18 mouse cellular contexts compared by ENCODE assay signal in genomic region chr9:77161764-77162163, GRCm38 (mm10).
DNase-seq lines count a peak whose midpoint lies in the region; ATAC-seq lines count a peak whose summit lies in the region.
"Had no signal": no experiment of that assay in that cellular context is flagged by ENCODE, and none has a peak within 500 bp of the region (broad histone marks: within the 10 kb centered on the region; RNA-seq: fewer than 3 reads in every experiment).

No protein-coding gene starts in this region.

- H3K27me3 ChIP-seq in hindbrain, embryonic 16.5 days (replicated peaks; ENCODE audit: control insufficient read depth, insufficient read depth, low read length) = no peaks in the 10 kb centered on the region
- H3K27me3 ChIP-seq in embryonic facial prominence, embryonic 10.5 days (replicated peaks; ENCODE audit: low read depth, poor library complexity, severe bottlenecking) = no peaks in the 10 kb centered on the region
- H3K27me3 ChIP-seq: forebrain, embryonic 12.5 days; heart, embryonic 15.5 days had no signal

- H3K4me2 ChIP-seq in hindbrain, embryonic 16.5 days (ENCODE audit: low read length) = no peak overlapping the region
- H3K4me2 ChIP-seq: forebrain, embryonic 12.5 days; heart, embryonic 15.5 days had no signal

- H3K9ac ChIP-seq in hindbrain, embryonic 16.5 days (ENCODE audit: low read depth, low read length) = no peak overlapping the region
- H3K9ac ChIP-seq: forebrain, embryonic 12.5 days; heart, embryonic 15.5 days; liver, postnatal 0 days had no signal

- ATAC-seq in hindbrain, embryonic 16.5 days = peak; percentile 72
- ATAC-seq: intestine, postnatal 0 days; liver, postnatal 0 days had no signal

- DNase-seq in embryo, embryonic 11 days = peak; percentile 8
- DNase-seq in embryo, embryonic 10 days (ENCODE audit: low spot score) = no peak
- peak; percentile 15 for DNase-seq in left cerebral cortex, postnatal 4 days
- DNase-seq in left cerebral cortex, postnatal 14 days (ENCODE audit: low spot score in 2 of 2) = no peak
- DNase-seq in Muller cell, postnatal 12 days (ENCODE audit: inconsistent ontology term) = peak; percentile 45
- DNase-seq in ovary, postnatal 36 days (ENCODE audit: low spot score) = no peak
- DNase-seq in embryonic facial prominence, embryonic 10.5 days (ENCODE audit: low spot score) = no peak
- DNase-seq: cerebellum, adult 9-11 months; gastrocnemius, postnatal 25 days; liver, postnatal 0 days; lung, postnatal 14 days; right cerebral cortex, adult 18-20 months had no signal

- no peaks in the 10 kb centered on the region for H3K9me3 ChIP-seq in hindbrain, embryonic 16.5 days (ENCODE audit: control insufficient read depth, low read length)
- H3K9me3 ChIP-seq in embryonic facial prominence, embryonic 10.5 days = no peaks in the 10 kb centered on the region
- H3K9me3 ChIP-seq: forebrain, embryonic 12.5 days; heart, embryonic 15.5 days; limb, embryonic 10.5 days had no signal

- intact Hi-C loops in left cerebral cortex, postnatal 4 days (cut with DNase I) = no loop called here
- intact Hi-C loops in left cerebral cortex, postnatal 14 days (cut with DNase I) = no loop called here

- 50% methylated on average over 5 of the region's 5 CpGs for WGBS in hindbrain, embryonic 16.5 days
- WGBS in embryonic facial prominence, embryonic 10.5 days = 82% methylated on average over 5 of the region's 5 CpGs

- no peaks in the 10 kb centered on the region for H3K4me1 ChIP-seq in hindbrain, embryonic 16.5 days (ENCODE audit: control insufficient read depth, insufficient read depth, low read depth, low read length)
- H3K4me1 ChIP-seq in embryonic facial prominence, embryonic 10.5 days = 0 out of 2 replicates have a peak, but pooled peaks cover 3% of the 10 kb centered on the region
- H3K4me1 ChIP-seq: forebrain, embryonic 12.5 days; heart, embryonic 15.5 days had no signal

- H3K27ac ChIP-seq in hindbrain, embryonic 16.5 days (ENCODE audit: low read depth, low read length) = no peak overlapping the region
- H3K27ac ChIP-seq in embryonic facial prominence, embryonic 10.5 days (replicated peaks) = no peak overlapping the region
- H3K27ac ChIP-seq: forebrain, embryonic 12.5 days; heart, embryonic 15.5 days; kidney, postnatal 0 days; limb, embryonic 10.5 days had no signal

- no peaks in the 10 kb centered on the region for H3K36me3 ChIP-seq in hindbrain, embryonic 16.5 days (ENCODE audit: control insufficient read depth, insufficient read depth, low read length)
- H3K36me3 ChIP-seq in embryonic facial prominence, embryonic 10.5 days (replicated peaks) = no peaks in the 10 kb centered on the region
- H3K36me3 ChIP-seq: forebrain, embryonic 12.5 days; heart, embryonic 15.5 days; limb, embryonic 10.5 days had no signal

- no peak overlapping the region for H3K4me3 ChIP-seq in hindbrain, embryonic 16.5 days (ENCODE audit: low read length)
- no peak overlapping the region for H3K4me3 ChIP-seq in embryonic facial prominence, embryonic 10.5 days
- H3K4me3 ChIP-seq: forebrain, embryonic 12.5 days; heart, embryonic 15.5 days; limb, embryonic 10.5 days had no signal

Comparison
In these comparisons a context has a peak if more than half of its experiments do, and no peak if none do; other contexts are left out.
1. DNase-seq: peak in embryo, embryonic 11 days (single experiment), left cerebral cortex, postnatal 4 days (single experiment) and Muller cell, postnatal 12 days (single experiment); none in embryo, embryonic 10 days (single experiment), left cerebral cortex, postnatal 14 days (0 of 2), ovary, postnatal 36 days (single experiment) and embryonic facial prominence, embryonic 10.5 days (single experiment).